Mouse (Mus musculus): ENCODE data around the gene Smyd3.

The Smyd3 gene

DNA sequence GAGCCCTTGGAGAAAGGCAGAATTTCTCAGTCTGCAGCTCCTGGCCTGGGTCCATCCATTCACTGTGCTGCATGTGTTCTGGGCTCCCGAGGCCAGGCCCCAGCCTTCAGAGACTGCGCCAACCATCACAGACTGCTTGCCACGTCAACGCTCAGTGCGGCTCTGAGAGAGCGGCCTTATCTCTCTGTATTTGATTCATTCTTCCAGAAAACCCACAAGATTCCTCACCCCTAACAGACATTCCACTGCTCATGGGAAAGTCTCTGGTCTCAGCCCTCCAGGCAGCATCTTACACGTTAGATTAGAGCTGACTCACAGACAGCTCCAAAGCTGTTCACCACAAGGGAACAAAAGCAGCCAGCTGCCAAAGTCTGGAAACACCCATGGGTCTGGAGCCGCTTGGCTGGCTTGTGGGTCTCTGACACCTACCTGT, 475.9 kb downstream of the Smyd3 start:
- DNase-seq (ENCODE audit: low read depth in 2 of 2, low spot score in 2 of 2): no peak

DNA sequence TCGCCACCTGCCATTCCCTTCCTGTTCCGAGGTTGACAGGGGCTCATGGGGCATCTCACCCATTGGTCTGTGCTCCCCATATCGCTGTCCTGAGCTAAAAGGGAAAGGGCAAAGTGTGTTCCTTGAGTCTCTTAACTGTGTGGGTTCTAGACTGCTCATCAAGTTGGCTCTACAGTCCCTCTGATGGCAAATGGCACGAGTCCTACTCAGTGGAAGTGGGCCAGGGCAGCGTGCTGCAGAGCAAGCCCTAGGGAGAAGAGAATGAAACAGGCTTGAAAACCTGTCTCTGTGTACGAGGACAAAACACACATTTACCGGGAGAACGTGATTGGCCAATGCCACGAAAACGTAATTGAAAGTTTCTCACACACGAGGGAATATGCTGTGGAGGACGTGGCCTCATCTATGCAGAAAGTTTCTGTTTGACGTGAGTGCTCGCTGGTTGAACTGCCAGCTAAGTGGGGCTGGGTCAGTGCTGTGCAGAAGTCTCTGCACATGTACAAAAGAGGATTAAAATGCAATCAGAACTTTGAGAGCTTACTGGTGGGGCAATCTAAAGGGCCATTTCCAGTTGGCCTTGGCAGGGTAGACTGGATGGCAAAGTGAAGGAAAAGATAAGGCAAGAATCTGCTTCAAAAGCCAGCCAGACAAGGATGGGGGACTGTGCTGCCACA, 476.5 kb downstream of the Smyd3 start:
- DNase-seq (ENCODE audit: low read depth in 2 of 2, low spot score in 2 of 2): no peak

DNA sequence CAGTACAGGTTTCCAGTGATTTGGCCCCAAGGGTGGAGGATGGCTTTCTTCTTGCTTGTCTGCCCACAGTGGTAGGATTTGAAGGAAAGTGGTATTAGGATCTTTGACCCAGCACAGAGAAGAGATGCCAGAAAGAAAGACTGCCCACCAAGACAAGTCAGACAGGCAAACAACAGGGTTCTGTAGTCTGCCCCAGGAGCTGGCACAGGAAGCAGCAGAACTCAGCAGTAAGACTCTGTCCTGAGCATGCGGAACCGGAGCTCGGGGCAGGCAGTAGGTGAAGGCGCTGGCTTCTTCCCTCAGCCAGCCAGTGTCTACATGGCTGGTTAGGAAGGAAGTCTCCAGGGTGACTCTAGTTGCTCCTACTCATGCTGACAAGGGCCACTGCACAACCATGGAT, 479.0 kb downstream of the Smyd3 start:
- DNase-seq (ENCODE audit: low read depth in 2 of 2, low spot score in 2 of 2): no peak

DNA sequence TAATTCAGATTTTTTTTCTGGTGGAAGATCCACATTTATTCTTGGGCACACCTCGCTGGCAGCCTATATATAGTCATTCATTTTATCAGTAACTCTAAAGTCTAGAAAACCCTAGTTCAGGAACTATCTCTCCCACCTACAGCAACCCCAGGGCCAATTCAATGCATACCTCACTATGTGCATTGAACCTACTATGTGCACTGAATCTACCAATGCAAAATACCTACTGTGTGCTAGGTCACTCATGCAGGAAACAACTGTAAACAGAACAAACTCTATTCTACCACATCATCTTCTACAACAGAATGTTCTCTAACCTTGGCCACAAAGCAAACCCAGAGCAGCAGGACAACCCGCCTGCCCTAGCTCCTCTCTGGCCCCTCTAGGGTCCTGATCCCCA, 484.9 kb downstream of the Smyd3 start:
- DNase-seq (ENCODE audit: low read depth in 2 of 2, low spot score in 2 of 2): no peak

GRCm38 (mm10) chr1:179031581-179031980, 486.3 kb downstream of the Smyd3 start:
- DNase-seq (ENCODE audit: low read depth in 2 of 2, low spot score in 2 of 2): no peak

GRCm38 (mm10) chr1:179026614-179027013, 491.2 kb downstream of the Smyd3 start:
- no peak for DNase-seq (ENCODE audit: low read depth in 2 of 2, low spot score in 2 of 2)

- no peak for DNase-seq (ENCODE audit: low read depth in 2 of 2, low spot score in 2 of 2)
Measured at GRCm38 (mm10) chr1:179025169-179025568, 492.7 kb downstream of the Smyd3 start.

DNA sequence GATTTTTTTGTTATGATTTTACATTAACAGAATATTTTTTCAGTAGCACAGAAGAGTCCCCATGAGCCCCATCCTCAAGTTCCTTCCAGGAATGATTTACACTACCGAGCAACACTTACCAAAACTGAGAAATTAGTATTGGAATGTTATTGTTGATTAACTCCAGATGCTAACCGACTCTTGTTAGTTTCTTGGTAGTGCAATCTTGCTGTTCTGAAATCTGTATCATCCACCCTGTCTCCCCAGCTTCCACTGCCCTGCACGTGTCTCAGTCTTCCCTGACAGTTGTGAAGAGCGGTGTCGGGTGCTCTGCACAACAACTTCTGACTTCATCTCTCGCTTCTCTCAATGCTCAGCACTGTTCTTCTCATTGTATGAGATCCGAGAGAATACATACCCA, 494.4 kb downstream of the Smyd3 start:
- no peak for DNase-seq (ENCODE audit: low read depth in 2 of 2, low spot score in 2 of 2)

DNA sequence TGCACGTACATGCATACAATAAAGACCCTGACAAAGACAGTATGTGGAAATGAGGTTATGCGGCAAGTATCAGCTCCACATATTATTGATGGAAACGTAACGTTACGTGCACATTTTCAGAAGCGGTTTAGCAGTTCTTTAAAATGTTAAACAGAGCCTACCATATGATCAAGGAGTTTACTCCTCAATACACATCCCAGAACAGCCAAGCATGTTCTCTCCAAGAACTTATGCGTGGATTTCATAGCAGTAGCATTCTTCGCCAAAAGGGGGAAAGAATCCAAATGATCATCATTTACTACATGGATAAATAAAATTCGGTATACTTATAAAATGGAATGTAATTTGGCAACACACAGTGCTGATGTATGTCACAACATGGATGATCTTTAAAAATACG, 500.4 kb downstream of the Smyd3 start:
- no peak for DNase-seq (ENCODE audit: low read depth in 2 of 2, low spot score in 2 of 2)

DNA sequence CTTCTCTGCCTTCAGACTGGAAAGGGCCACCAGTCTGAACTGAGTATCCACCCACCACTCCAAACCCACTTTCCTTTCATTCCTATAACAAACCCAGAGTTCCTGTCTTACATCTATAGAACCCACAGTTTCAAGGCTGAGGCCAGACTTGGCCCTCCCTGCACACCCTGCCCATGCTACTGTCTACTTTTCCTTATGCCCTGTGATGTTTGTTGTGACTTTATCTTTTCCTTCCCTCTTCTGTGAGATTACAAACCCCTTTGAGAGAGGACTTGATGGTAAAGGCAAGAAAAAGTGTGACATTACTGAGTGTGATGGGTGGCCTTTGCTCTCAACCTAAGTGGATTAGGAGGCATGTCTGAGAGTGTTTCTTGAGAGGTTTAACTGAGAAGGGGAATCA, 504.8 kb downstream of the Smyd3 start:
- no peak for DNase-seq (ENCODE audit: low read depth in 2 of 2, low spot score in 2 of 2)

DNA sequence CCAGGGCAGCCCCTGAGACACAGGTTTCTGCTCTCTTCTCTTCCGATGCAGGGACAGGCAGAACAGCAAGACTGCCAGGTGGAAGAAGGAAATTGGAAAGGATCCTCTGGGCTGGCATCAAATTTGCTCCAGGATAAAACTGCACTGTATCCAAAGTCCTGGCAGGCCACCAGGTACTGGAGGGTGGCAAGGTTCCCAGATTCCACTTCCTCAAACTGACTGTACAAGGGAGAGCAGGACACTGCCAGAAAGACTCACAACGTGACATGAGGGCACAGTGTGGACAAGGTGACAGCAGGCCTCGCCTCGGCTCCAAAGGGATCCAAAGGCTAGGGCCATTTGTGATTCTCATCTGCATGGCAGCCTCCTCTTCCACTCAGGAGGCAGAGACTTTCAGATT, 505.6 kb downstream of the Smyd3 start:
- no peak for DNase-seq (ENCODE audit: low read depth in 2 of 2, low spot score in 2 of 2)

DNA sequence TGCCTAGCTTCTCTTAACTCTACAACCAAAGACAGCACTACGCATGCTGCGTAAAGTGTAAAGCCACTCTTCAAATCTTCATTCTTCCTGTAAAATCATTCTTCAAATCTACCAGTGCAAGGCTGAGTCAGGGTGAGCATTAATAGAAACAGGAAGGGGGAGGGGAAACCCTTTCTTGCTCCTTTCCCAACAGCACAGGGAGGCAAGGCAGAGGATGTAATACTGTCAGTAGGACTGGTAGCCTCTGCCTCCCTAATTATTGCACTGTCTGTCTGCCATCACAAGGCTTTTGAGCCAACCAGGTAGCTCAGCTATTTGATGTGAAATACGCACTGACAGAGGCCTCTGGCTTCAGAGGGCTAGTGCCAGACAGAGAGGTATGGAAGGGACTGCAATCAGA, 507.1 kb downstream of the Smyd3 start:
- no peak for DNase-seq (ENCODE audit: low read depth in 2 of 2, low spot score in 2 of 2)

- DNase-seq (ENCODE audit: low read depth in 2 of 2, low spot score in 2 of 2): no peak
Measured at GRCm38 (mm10) chr1:179009911-179010310, 507.9 kb downstream of the Smyd3 start.

DNA sequence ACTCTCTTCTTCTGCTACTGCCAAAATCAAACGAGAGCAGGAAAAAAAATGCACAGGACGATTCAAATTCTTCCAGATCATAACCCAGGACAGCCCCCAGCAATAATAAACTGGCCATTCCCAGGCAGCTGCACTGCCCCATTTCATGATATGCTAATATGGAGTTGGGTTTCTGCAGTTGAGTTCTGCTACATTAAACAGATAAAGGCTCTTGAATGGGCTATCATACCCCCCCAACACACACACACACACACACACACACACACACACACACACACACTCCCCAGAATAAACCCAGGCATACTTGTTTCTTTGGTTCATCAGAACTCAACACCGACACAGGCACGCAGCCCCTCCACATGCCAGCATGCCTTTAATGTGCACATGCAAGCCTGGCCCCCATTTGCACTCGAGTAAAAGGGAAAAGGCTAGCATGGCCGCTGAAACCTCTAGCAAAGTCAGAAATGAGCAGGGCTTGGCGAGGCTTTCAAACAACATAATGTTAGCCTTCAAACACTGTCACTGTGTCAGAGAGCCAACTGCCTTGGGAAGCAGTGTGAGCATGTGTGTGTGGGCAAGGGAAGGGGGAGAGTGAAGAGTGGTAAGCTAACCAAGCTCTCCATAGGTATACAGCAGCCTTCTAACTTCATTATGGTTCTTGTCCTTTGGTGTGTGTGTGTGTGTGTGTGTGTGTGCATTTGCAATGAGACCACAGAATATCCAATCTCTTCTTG, 513.5 kb downstream of the Smyd3 start:
- DNase-seq (ENCODE audit: low read depth in 2 of 2, low spot score in 2 of 2): no peak

- no peak for DNase-seq (ENCODE audit: low read depth in 2 of 2, low spot score in 2 of 2)
Measured at GRCm38 (mm10) chr1:179003406-179004132, 514.3 kb downstream of the Smyd3 start.

GRCm38 (mm10) chr1:178999876-179000528, 517.8 kb downstream of the Smyd3 start:
- DNase-seq (ENCODE audit: low read depth in 2 of 2, low spot score in 2 of 2): no peak

- no peak for DNase-seq (ENCODE audit: low read depth in 2 of 2, low spot score in 2 of 2)
Measured at GRCm38 (mm10) chr1:178997870-178998269, 520.0 kb downstream of the Smyd3 start.

DNA sequence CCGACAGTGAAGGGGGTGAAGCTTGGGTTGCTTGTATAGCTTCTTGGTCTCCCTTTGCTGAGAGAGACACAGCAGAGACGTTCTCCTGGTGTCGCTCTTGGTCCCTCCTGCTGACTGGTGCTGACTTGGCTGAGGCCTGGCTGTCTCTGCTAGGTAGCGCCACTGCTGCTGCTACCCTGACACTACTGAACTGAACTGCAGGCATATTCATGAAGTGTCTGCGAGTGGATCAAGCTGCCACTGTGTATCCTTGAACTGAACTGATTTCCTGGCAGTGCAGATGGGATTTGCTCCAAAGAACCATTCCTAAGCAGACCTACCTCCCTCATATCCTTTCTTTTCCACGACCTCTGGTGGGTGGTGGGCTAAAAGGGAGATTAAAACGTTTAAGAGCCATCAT, 523.6 kb downstream of the Smyd3 start:
- DNase-seq (ENCODE audit: low read depth in 2 of 2, low spot score in 2 of 2): no peak

DNA sequence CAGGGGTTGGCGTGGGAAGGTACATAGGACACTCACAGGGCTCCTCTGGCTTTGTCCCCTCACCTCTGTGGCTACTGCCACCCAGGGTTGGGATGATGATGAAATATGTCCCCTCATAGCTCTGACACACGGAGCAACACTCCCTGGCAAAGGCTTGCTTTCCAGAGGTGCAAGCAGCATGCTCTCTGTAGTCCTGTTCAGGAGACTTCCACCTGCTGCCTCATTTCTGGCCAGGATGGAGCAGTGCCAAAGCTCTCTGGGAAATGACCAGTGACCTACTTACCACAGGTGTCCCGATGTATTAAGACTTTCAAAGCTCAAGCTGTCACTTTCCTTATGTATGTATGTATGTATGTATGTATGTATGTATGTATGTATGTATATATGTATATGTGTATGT, 525.3 kb downstream of the Smyd3 start:
- DNase-seq (ENCODE audit: low read depth in 2 of 2, low spot score in 2 of 2): no peak

- DNase-seq (ENCODE audit: low read depth in 2 of 2, low spot score in 2 of 2): no peak
Measured at GRCm38 (mm10) chr1:178991470-178991869, 526.4 kb downstream of the Smyd3 start.

- no peak for DNase-seq (ENCODE audit: low read depth in 2 of 2, low spot score in 2 of 2)
Measured at GRCm38 (mm10) chr1:178991045-178991444, 526.8 kb downstream of the Smyd3 start.

- DNase-seq (ENCODE audit: low read depth in 2 of 2, low spot score in 2 of 2): no peak
Measured at GRCm38 (mm10) chr1:178989485-178989884, 528.4 kb downstream of the Smyd3 start.

Measured in CD8-positive naive resting alpha-beta T cell, adult 2 months (primary cell).